Mouse (Mus musculus) kidney, embryonic 15.5 days (tissue): Measurements from ENCODE around the gene Gtpbp2. TPM values are rescaled to one million over a fixed set of nuclear protein-coding genes. Genes with fewer than 3 reads are reported as not detected.

Source experiments
- ATAC-seq: fragments of 200-750 bp; cut with Nextera tagmentation; replicated peaks from 2 replicates; pipeline ENCODE4 v1.8.0; 2017; ENCODE audit warnings: moderate TSS enrichment; ENCODE audit not compliant: low FRiP score
- H3K27ac ChIP-seq: fragments of 300-500 bp; sonication (generic); 2 replicates; pipeline ENCODE4 v1.5.1; 2015; ENCODE audit warnings: mild to moderate bottlenecking, inconsistent platforms
- H3K27me3 ChIP-seq: fragments of 300-500 bp; sonication (generic); 2 replicates; pipeline ENCODE4 v1.6.1; 2015; ENCODE audit warnings: inconsistent platforms
- H3K36me3 ChIP-seq: fragments of 300-500 bp; sonication (generic); 2 replicates; pipeline ENCODE4 v1.6.1; 2015; ENCODE audit warnings: inconsistent platforms
- H3K4me1 ChIP-seq: fragments of 300-500 bp; sonication (generic); 2 replicates; pipeline ENCODE4 v1.6.1; 2015; ENCODE audit warnings: inconsistent platforms
- H3K4me2 ChIP-seq: fragments of 300-500 bp; sonication (generic); 2 replicates; pipeline ENCODE4 v1.6.1; 2015; ENCODE audit warnings: moderate library complexity, mild to moderate bottlenecking, inconsistent platforms
- H3K4me3 ChIP-seq: fragments of 300-500 bp; sonication (generic); replicated peaks from 2 replicates; pipeline ENCODE4 v1.5.1; 2015; ENCODE audit warnings: mild to moderate bottlenecking, inconsistent platforms
- H3K9ac ChIP-seq: fragments of 300-500 bp; sonication (generic); 2 replicates; pipeline ENCODE4 v1.6.1; 2015; ENCODE audit warnings: mild to moderate bottlenecking, inconsistent platforms
- H3K9me3 ChIP-seq: fragments of 300-500 bp; sonication (generic); replicated peaks from 2 replicates; pipeline ENCODE4 v1.6.1; 2016; ENCODE audit warnings: inconsistent platforms
- WGBS: fragments of 180-500 bp; shearing (Covaris S2); methylation state at CpG from one replicate; pipeline ENCODE4 v1.1.7; 2015; ENCODE audit warnings: mixed read lengths; 5-methylcytosine and 5-hydroxymethylcytosine counted together
- polyA plus RNA-seq: library from polyadenylated mRNA; unstranded; fragments of >200 nt; fragmentation: Nextera tagmentation; extraction: Ambion mirVana; gene quantifications from 2 replicates; pipeline ENCODE4 v1.2.1, GENCODE M21; 2015

Gene Gtpbp2
- 36.8 and 44.4 TPM in 2 replicates for polyA plus RNA-seq

DNA sequence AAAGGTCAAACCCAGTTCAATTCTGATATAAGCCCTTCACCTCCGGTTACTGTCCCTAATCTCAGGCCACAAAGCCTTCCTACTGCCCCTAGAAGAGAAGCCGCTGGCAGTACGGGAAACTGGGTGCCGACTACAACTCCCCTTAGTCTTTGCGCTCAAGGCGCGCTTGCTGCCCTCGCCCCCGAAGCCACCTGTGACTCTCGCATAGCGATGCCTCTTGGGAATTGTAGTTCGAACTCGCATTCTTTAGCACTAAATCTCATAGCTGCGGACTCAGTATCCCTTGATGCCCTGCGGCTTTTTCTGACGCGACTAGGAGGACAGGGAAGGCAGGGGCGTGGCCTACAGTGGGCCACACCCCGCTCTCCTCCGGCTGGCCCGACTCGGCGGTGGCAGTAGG lies at the start of gene Gtpbp2:
Gene Gtpbp2 (plus strand): TSS at position 347 of the 400 bp plus-strand sequence.
- Histone ChIP-seq H3K9me3 (no peaks in the 10 kb centered on the region), H3K9ac (peak within 1 kb of the TSS; percentile 75), H3K4me3 (peak within 1 kb of the TSS; percentile 88), H3K4me1 (peaks cover 30% of the 10 kb centered on the region), H3K27ac (peak within 1 kb of the TSS; percentile 95), H3K36me3 (peaks cover 29% of the 10 kb centered on the region), H3K4me2 (peak within 1 kb of the TSS; percentile 91), H3K27me3 (no peaks in the 10 kb centered on the region)
- WGBS, result under 1% methylated on average over 23 of the region's 23 CpGs
- peak; percentile 93 for ATAC-seq

DNA sequence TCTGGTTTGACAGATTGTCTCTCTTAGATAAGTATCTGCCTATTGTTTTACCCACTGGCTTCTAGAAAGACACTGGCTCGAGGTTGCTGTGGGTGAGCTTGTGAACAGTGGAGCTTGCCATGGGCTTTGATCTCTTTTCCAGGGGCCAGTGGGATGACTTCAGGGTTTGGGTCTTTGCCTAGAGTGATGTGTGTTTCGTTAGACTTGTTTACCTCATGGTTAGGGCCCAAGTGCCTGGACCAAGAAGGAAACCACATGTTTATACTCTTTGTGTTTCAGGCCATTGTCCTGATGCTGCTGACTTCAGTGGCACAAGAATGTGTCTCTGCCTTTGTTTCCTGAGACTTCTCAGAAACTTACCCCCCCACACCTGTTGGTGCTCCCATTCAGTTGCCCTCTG lies 45.3 kb upstream of the Gtpbp2 start:
- Histone ChIP-seq H3K27ac (no peak overlapping the region), H3K4me1 (peaks cover 38% of the 10 kb centered on the region), H3K9me3 (no peaks in the 10 kb centered on the region), H3K4me3 (no peak overlapping the region), H3K9ac (no peak overlapping the region), H3K4me2 (no peak overlapping the region), H3K27me3 (no peaks in the 10 kb centered on the region), H3K36me3 (peaks cover 46% of the 10 kb centered on the region)
- ATAC-seq, result no peak
- WGBS, result 53% methylated on average over 2 of the region's 2 CpGs

- ATAC-seq, result no peak
- no peaks in the 10 kb centered on the region for H3K9me3 ChIP-seq
- no peak overlapping the region for H3K27ac ChIP-seq
- H3K36me3 ChIP-seq, result peaks cover 48% of the 10 kb centered on the region
- no peak overlapping the region for H3K4me3 ChIP-seq
- H3K4me1 ChIP-seq, result peaks cover 38% of the 10 kb centered on the region
- H3K9ac ChIP-seq, result no peak overlapping the region
- WGBS, result 82% methylated on average over 11 of the region's 11 CpGs
- H3K4me2 ChIP-seq, result no peak overlapping the region
- H3K27me3 ChIP-seq, result no peaks in the 10 kb centered on the region
Observed at GRCm38 (mm10) chr17:46116138-46116537, 44.7 kb upstream of the Gtpbp2 start.

DNA sequence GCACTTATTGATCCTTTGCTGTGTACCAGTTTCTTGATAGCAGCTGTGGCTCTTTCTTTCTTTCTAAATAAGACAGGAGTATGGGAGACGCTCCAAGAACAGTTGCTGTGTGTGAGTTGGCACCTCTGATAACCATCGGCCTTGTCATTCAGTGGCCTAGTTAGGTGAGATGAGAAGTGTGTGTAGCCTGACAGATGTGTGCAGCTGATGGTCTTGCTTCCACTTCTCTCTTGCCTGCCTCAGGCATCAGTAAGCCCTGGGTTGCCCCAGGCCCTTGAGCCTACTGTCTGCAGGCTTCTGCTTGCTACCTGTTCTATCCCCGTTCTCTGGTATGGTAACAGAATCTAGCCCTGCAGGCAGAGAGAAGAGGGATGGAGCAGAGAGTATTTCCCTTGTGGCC lies 44.0 kb upstream of the Gtpbp2 start:
- H3K4me1 ChIP-seq, result peaks cover 31% of the 10 kb centered on the region
- no peaks in the 10 kb centered on the region for H3K9me3 ChIP-seq
- H3K36me3 ChIP-seq, result peaks cover 52% of the 10 kb centered on the region
- no peak overlapping the region for H3K27ac ChIP-seq
- H3K9ac ChIP-seq, result no peak overlapping the region
- WGBS, result 80% methylated on average over 3 of the region's 3 CpGs
- no peak overlapping the region for H3K4me2 ChIP-seq
- no peak for ATAC-seq
- no peaks in the 10 kb centered on the region for H3K27me3 ChIP-seq
- no peak overlapping the region for H3K4me3 ChIP-seq

GRCm38 (mm10) chr17:46117623-46118422 lies 43.0 kb upstream of the Gtpbp2 start:
- Histone ChIP-seq H3K9me3 (no peaks in the 10 kb centered on the region), H3K27me3 (no peaks in the 10 kb centered on the region), H3K27ac (peak overlapping the region; percentile 48), H3K9ac (no peak overlapping the region), H3K4me3 (no peak overlapping the region), H3K36me3 (peaks cover 59% of the 10 kb centered on the region), H3K4me1 (peaks cover 25% of the 10 kb centered on the region), H3K4me2 (no peak overlapping the region)
- peak; percentile 49; the same call in 1 of the 2 replicates for ATAC-seq
- 31% methylated on average over 13 of the region's 13 CpGs for WGBS

DNA sequence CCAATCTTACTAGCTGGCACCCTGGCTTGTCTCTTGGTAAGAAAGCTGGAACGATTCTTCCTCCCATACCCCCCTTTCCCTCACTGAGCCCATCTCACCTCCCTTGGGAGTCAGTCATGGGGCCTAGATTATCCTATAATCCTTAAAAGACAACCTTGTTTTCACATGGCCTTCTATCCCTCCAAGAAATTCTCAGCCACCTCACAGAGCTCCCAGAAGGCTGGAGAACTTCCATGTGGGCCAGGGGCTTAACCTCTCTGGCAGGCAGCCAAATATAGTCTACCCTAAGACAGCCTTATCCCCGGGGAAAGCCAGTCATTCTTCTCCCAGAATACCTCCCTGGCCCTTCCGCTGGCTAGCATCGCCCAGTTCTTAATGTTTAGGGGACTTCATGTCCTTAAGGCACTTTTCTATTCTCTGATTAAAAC lies 42.4 kb upstream of the Gtpbp2 start:
- Histone ChIP-seq H3K9ac (no peak overlapping the region), H3K4me3 (no peak overlapping the region), H3K27me3 (no peaks in the 10 kb centered on the region), H3K4me2 (no peak overlapping the region), H3K4me1 (peaks cover 25% of the 10 kb centered on the region), H3K27ac (peak overlapping the region; percentile 48; the same call in 1 of the 2 replicates), H3K9me3 (no peaks in the 10 kb centered on the region), H3K36me3 (peaks cover 60% of the 10 kb centered on the region)
- 59% methylated on average over 4 of the region's 4 CpGs for WGBS
- ATAC-seq, result 0 out of 2 replicates have a peak, but pooled peaks have one; percentile 4

- Histone ChIP-seq H3K9ac (no peak overlapping the region), H3K27me3 (no peaks in the 10 kb centered on the region), H3K4me2 (no peak overlapping the region), H3K9me3 (no peaks in the 10 kb centered on the region), H3K4me3 (no peak overlapping the region), H3K36me3 (peaks cover 67% of the 10 kb centered on the region), H3K27ac (no peak overlapping the region), H3K4me1 (peaks cover 21% of the 10 kb centered on the region)
- 83% methylated on average over 10 of the region's 10 CpGs for WGBS
- no peak for ATAC-seq
Observed at GRCm38 (mm10) chr17:46119641-46120040, 41.2 kb upstream of the Gtpbp2 start.

DNA sequence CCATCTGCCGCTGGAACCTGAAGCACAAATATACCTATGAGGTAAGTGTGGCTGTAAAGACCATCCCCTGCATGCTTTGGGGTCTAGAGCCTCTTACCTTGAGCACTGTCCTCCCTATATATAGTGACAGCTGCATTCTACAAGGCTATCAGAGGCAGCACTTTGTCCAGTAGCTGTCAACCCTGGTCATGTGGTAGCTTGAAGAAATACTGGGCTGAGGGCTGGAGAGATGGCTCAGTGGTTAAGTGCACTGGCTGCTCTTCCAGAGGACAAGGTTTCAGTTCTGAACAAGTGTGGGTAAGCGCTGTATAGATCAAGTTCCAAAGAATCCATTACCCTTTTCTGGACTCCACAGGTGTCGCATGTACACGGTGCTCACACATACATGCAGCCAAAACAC lies 38.0 kb upstream of the Gtpbp2 start:
- WGBS, result 94% methylated on average over 4 of the region's 4 CpGs
- Histone ChIP-seq H3K36me3 (peaks cover 92% of the 10 kb centered on the region), H3K4me3 (no peak overlapping the region), H3K4me1 (peaks cover 18% of the 10 kb centered on the region), H3K27ac (no peak overlapping the region), H3K9me3 (no peaks in the 10 kb centered on the region), H3K4me2 (no peak overlapping the region), H3K27me3 (no peaks in the 10 kb centered on the region), H3K9ac (no peak overlapping the region)
- ATAC-seq, result no peak

- Histone ChIP-seq H3K4me2 (no peak overlapping the region), H3K9me3 (no peaks in the 10 kb centered on the region), H3K4me1 (peaks cover 13% of the 10 kb centered on the region), H3K27me3 (no peaks in the 10 kb centered on the region), H3K4me3 (no peak overlapping the region), H3K36me3 (peaks cover 92% of the 10 kb centered on the region), H3K27ac (no peak overlapping the region), H3K9ac (no peak overlapping the region)
- ATAC-seq, result no peak
- 91% methylated on average over 4 of the region's 4 CpGs for WGBS
Observed at GRCm38 (mm10) chr17:46123285-46123684, 37.5 kb upstream of the Gtpbp2 start.

GRCm38 (mm10) chr17:46123953-46124700 lies 36.7 kb upstream of the Gtpbp2 start:
- WGBS, result 89% methylated on average over 12 of the region's 12 CpGs
- no peak for ATAC-seq

GRCm38 (mm10) chr17:46126608-46127007 lies 34.2 kb upstream of the Gtpbp2 start:
- H3K36me3 ChIP-seq, result peaks cover 84% of the 10 kb centered on the region
- WGBS, result 29% methylated on average over 6 of the region's 6 CpGs
- H3K9me3 ChIP-seq, result no peaks in the 10 kb centered on the region
- H3K27ac ChIP-seq, result 0 out of 2 replicates have a peak overlapping the region, but pooled peaks have one; percentile 37
- no peak; the same call in 1 of the 2 replicates for ATAC-seq
- no peak overlapping the region for H3K4me3 ChIP-seq
- no peak overlapping the region for H3K4me2 ChIP-seq
- no peaks in the 10 kb centered on the region for H3K27me3 ChIP-seq
- H3K9ac ChIP-seq, result no peak overlapping the region
- H3K4me1 ChIP-seq, result peaks cover 15% of the 10 kb centered on the region; the same call in 1 of the 2 replicates

More at GRCm38 (mm10) chr17:46123953-46124700, 36.7 kb upstream of the Gtpbp2 start:
- no peaks in the 10 kb centered on the region for H3K9me3 ChIP-seq
- H3K36me3 ChIP-seq, result peaks cover 92% of the 10 kb centered on the region
- H3K27ac ChIP-seq, result no peak overlapping the region
- no peak overlapping the region for H3K9ac ChIP-seq
- H3K4me3 ChIP-seq, result no peak overlapping the region
- no peaks in the 10 kb centered on the region for H3K27me3 ChIP-seq
- peaks cover 8% of the 10 kb centered on the region; the same call in 1 of the 2 replicates for H3K4me1 ChIP-seq
- no peak overlapping the region for H3K4me2 ChIP-seq
